Mouse (Mus musculus) left cerebral cortex, postnatal 25 days (tissue): Measurements from ENCODE around the gene Mllt10. TPM values are rescaled to one million over a fixed set of nuclear protein-coding genes. Genes with fewer than 3 reads are reported as not detected.
"Not testable (repeated sequence)": the region's sequence is repeated elsewhere in the genome, so short reads cannot be mapped to it uniquely, and the experiment has no call there.

Experiments
- DNase-seq, 2 experiments: peaks; one replicate each; pipeline ENCODE4 v3.0.0; 2022; ENCODE audit warnings: low spot score in 2 of 2, mixed read lengths in 1 of 2
- intact Hi-C: fragments of 180-260 bp; cut with DNase I; formaldehyde crosslinking; loops from one replicate; pipeline ENCODE4 v1.15.1; 2025
- total RNA-seq, 2 experiments: library from RNA; stranded (reverse); gene quantifications; 2 replicates each; pipeline ENCODE4 v1.2.3; 2021

Mllt10 gene
- total RNA-seq, 2 experiments from 2014 or later = 47.2 to 51.5 TPM

DNA sequence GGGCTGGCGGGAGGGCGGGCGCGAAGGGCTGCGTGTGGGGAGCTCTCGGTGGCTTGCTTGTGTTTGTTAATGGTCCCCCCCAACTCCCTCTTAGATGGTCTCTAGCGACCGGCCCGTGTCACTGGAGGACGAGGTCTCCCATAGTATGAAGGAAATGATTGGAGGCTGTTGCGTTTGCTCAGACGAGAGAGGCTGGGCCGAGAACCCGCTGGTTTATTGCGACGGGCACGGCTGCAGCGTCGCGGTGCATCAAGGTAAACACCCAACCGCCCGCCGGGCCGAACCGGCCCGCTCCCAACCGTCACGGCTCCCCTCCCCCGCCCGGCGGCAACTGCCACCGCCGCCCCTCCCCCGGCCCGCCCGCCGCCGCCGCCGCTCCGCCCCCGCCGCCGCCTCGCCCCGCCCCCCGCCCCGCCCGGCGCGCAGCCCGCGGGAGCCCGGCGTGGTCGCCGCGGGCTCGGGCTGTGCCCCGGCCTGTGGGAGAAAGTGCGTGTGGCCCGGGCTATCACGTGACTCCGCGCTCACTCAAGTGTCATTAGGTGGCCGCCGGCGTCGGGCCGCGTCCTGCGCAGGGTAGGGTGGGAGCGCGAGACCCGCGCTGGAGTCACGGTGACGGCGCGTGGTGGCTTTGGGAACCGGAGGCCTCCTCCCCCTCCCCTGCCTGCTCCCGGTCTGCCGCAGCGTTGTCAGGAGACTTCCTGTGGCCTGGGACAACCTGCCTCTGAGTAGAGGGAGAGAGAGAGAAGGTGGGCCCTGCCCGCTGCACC lies 10.1 kb downstream of the Mllt10 start:
- peak; percentile 50 to 65 for DNase-seq
- intact Hi-C loops = loop anchor here (1.0 to 2.0 kb wide), 2 partner anchors 9 to 38 kb away; no protein-coding TSS in a partner anchor

- no peak for DNase-seq
- intact Hi-C loops = loop anchor here (2.0 kb wide), 1 partner anchor 39 kb away; no protein-coding TSS in a partner anchor
These were observed 10.6 kb downstream of the Mllt10 start for GRCm38 (mm10) chr2:18065708-18066030.

GRCm38 (mm10) chr2:18066436-18066835 lies 11.4 kb downstream of the Mllt10 start:
- DNase-seq = no peak
- intact Hi-C loops = no loop called here

DNA sequence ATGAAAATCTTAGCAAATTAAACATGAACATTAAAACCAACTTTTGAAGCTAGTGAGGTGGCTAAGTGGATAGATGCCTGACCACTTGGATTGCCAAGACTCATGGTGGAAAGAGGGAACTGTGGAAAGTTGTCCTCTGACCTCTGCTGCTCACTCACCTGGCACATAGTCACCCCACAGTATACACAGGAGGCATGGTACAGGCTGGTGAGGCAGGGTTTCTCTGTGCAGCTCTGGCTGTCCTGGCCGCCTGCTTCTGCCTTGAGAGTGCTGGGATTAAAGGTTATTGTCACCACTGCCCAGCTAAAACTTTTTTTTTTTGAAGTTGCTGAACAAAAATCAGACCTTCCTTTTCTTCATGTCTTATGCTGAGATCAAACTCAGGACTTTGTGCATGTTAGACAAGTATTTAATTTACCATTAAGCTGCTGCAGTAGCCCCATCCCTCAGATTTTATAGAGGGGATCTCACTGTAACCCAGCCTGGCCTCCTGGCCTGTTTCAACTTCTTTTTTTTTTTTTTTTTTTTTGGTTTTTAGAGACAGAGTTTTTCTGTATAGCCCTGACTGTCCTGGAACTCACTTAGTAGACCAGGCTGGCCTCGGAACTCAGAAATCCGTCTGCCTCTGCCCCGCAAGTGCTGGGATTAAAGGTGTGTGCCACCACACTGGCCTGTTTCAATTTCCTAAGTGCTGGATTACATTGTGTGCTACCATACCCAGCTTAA lies 13.2 kb downstream of the Mllt10 start:
- DNase-seq = no peak
- intact Hi-C loops = no loop called here

GRCm38 (mm10) chr2:18071947-18072346 lies 16.9 kb downstream of the Mllt10 start:
- no peak for DNase-seq
- intact Hi-C loops = no loop called here

DNA sequence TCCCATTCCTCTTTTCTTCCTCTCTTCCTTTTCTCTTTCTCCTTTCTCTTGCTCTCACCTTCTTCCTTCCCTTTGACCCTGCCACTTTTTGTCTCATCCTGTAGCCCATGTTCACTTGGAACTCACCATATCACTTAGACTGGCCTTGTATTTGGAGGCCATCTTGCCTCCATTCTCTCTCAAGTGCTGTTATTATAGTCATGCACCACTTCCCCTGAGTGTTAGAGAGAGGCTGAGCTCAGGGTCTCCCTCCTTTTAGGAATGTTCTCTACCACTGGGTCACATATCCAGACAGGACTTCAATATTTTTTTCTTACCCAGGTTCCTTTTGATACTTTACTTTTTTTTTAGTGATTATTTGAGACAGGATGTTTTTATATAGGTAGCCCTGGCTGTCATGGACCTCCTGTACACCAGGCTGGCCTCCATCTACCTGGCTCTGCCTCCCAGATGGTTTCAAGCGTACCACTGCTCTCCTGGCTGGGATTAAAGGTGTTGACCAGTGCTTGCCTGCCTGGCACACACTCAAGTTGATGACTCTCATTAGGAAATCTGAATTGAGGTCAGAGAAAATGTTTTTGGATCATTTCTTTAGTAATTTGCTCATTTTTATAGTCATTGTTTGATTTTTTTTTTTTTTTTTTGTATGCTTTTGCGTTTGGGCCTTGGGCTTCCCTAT lies 25.3 kb downstream of the Mllt10 start:
- intact Hi-C loops = no loop called here
- no peak for DNase-seq

DNA sequence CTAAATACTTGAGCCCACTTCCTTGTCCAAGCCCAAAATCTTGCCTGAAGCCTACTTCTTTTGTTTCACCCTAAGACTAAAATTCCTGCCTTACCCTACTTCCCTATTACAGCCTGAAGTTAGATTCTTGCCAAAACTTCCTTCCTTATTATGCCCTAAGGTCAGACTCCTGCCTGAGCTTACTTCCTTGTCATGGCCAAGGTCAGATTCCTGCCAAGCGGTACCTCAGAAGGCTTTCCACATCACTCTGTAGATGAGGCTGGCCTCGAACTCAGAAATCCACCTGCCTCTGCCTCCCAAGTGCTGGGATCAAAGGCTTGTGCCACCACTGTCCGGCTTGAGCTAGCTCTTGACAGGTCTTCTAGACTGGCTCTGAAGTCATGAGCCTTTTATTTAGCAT lies 32.7 kb downstream of the Mllt10 start:
- DNase-seq, intact Hi-C loops: not testable (repeated sequence)

DNA sequence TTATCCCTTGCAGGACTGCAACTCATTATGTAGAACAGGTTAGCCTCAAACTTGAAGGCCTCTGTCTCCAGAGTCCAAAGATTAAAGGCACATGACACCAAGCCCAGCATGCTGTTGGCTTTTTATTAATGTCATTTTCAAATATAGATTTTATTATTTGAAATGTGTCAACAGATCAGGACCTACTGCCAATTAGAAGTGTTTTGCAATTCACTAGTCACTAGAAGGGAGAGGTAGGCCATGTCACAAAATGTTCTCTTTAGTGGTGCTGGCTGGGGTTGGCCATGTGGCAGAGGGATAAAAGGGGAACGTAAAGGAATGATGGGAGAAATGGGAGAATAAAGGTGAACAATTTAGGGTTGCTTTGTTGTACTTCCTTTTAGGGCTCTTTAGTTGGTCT lies 38.8 kb downstream of the Mllt10 start:
- intact Hi-C loops = no loop called here
- no peak for DNase-seq

DNA sequence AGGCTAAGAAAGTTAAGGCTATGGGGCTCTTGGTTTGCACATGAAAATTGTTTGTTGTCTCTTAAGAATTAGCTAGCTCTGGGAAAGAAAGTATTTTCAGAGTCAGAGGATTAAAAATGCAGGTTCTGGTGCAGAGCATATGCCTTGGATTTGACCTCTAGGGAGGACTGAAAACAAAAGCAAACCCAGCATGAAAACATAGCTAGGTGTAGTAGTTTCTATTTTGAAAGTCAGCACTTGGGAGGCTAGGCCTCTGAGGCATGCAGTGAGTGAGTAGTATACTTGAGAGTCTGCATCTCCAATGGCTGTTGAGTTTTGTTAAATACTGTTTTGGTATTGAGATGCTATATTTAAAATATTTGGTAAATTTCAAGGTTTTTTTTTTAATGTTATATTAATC lies 39.3 kb downstream of the Mllt10 start:
- intact Hi-C loops = no loop called here
- no peak for DNase-seq

GRCm38 (mm10) chr2:18095804-18096203 lies 40.8 kb downstream of the Mllt10 start:
- intact Hi-C loops = no loop called here
- no peak for DNase-seq

DNA sequence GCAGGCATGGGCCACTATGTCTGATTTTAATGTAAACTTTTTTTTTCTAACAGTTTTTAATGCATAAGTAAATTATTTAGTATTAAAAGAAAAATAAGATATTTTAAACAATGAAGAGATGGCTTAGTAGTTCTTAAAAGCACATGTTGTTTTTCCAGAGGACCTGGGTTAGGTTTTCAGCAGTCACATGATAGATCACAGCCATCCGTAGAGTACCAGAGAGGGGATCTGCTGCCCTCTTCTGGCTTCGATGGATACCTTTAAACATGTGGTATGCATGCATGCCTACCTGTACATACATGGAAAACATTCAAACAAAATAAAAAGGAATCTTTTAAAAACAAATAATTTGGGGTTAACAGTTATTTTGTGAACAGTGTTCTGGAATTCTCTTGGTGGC lies 45.9 kb downstream of the Mllt10 start:
- intact Hi-C loops = no loop called here
- DNase-seq = no peak

DNA sequence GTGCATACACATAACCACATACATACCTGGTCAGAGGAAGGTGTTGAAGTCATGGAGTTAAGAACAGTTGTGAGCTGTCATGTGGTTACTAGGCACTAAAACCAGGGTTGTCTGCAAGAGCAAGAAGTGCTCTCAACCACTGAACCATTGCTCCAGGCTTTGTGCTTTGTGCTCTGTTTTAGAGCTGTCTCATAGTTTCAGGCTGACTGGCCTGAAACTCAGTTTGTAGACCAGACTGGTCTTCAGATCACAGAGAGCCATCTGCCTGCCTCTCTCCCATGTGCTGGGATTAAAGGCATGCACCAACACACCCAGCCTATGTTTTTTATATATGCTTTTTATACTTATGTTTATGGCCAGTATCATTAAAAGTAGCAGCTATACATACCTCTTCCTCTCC lies 52.5 kb downstream of the Mllt10 start:
- no peak for DNase-seq
- intact Hi-C loops = no loop called here

GRCm38 (mm10) chr2:18108214-18108613 lies 53.2 kb downstream of the Mllt10 start:
- no peak for DNase-seq
- intact Hi-C loops = no loop called here

DNA sequence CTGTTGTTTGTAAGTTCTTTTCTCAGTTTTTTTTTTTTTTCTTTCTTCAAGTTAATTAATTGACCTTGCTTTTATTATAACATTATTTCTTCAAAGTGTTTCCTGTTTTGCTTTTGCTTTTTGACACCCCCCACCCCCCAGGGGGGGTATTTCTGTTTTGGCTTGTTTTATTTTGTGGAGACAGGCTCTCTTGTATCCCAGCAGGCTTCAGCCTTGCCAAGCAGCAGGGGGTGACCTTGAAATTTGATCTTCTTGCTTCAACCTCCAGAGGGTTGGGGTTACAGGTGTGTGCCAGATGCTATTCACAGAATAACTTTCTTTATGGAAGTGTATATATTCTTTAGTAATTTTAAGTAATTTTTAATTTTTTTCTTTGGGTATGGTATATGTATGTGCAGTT lies 56.4 kb downstream of the Mllt10 start:
- intact Hi-C loops = no loop called here
- DNase-seq = no peak

GRCm38 (mm10) chr2:18116432-18116831 lies 61.4 kb downstream of the Mllt10 start:
- intact Hi-C loops = no loop called here

DNA sequence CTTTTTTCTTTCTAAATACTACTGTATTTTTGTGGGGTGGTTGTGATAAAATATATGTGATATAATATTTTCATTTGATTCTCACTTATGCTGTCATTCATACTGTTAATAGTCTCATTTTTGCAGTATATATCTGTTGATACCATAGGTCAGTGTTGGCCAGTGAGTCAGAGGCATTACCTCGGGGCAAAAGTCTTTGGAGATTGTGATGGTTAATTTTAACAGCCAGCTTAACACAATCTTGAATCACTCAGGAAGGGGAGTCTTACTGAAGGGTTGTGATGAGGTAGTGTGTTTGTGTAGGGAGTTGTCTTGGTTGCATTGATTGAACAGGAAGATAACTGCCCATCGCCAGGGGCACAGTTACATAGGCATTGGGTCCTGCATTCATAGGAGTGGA lies 83.1 kb downstream of the Mllt10 start:
- intact Hi-C loops = no loop called here

More at GRCm38 (mm10) chr2:18116432-18116831, 61.4 kb downstream of the Mllt10 start:
- DNase-seq = no peak

DNA sequence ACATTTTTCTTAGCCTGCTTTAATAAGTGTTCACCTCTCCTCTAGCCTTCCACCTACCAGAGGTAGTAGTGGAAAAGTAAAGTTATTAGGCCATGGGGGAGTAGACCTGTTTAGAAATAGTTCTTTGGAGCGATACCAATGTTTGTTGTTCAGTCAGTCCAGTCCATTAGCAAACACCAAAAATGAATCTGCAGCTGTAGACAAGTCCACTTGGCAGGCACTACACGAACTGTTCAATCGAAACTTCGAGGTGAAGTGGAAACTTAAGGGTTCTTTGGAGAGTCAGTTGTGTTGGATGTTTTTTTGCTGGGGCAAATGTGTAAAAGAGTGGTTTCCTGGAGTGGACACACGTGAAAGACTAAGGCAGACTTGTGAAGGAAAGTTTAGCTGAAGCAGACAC lies 84.6 kb downstream of the Mllt10 start:
- no peak for DNase-seq
- intact Hi-C loops = no loop called here

More for the DNA sequence above, 83.1 kb downstream of the Mllt10 start:
- no peak for DNase-seq

- intact Hi-C loops = no loop called here
- no peak for DNase-seq
These were observed 101.1 kb downstream of the Mllt10 start for GRCm38 (mm10) chr2:18156131-18156530.

- DNase-seq = no peak
- intact Hi-C loops = no loop called here
These were observed 104.4 kb downstream of the Mllt10 start for GRCm38 (mm10) chr2:18159426-18159825.

DNA sequence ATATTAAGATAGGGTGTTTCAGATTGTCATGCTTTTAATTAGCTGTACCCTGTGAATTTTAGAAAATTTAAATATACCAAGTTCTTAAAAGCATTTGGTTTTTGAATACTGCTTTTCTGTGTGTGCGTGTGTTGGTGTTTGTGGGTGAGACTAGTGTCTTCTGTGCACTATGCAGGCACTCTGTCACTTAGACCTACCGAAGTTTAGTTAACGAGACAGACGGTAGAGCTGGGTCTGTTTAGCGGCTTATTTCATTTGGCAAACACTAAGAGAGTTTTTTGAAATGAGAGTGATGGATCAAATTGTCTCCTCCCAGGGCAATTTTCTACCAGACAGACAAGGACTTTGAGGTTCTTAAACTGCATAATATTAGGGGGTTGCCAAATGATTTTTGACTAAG lies 106.0 kb downstream of the Mllt10 start:
- intact Hi-C loops = no loop called here
- DNase-seq = no peak

DNA sequence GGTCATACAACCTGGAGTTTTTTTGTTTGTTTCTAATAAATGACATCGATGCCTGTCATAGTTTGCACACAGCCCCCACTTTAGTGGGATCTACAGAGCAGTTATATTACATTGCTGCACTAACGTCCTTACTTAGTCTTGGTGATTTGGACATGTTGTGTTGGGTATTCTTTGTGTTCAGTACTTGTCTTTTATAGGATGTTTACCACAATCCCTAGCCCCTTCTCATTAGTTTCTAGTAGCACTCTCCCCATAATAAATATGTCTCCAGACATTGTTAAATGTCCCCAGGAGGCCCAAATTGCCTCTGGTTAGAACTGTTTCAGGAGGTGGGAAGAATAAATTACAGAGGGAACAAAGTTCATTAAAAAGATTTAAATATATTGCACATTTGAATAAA lies 110.5 kb downstream of the Mllt10 start:
- intact Hi-C loops = no loop called here
- no peak for DNase-seq
